Mouse (Mus musculus) lung, adult 2 months (tissue): ENCODE results near the gene Hsd3b6.

Experiments used
- CTCF ChIP-seq: fragments of 200-500 bp; IDR thresholded peaks from 2 replicates; pipeline ENCODE4 v1.5.1; 2011; ENCODE audit warnings: mild to moderate bottlenecking, low read length, control low read depth; ENCODE audit not compliant: insufficient read depth
- POLR2A ChIP-seq: fragments of 200-500 bp; IDR thresholded peaks from 2 replicates; pipeline ENCODE4 v1.6.1; 2011; ENCODE audit warnings: low read depth, mild to moderate bottlenecking, control low read depth, low read length, borderline replicate concordance; ENCODE audit errors: extremely low read depth

DNA sequence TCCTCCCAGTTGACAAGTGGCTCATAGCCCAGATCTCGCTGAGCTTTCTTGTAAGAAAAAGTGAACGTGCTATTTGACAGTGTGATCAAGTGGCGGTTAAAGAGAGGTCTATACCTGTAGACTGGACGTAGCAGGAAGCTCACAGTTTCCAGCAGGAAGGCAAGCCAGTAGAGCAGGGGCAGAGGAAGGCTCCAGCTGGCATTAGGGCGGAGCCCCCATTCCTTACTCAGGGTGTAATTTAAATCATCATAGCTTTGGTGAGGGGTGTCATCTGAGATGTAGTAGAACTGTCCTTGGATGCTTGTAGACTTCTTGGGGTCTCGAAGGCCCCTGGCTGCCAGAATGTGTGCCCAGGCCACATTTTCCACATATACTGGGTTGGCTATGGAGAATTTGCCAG is 38.4 kb upstream of the Hsd3b6 start:
- TF ChIP-seq POLR2A (no peak), CTCF (no peak)
